Mouse (Mus musculus) hindbrain, embryonic 11.5 days (tissue): ENCODE measurements at regions not wholly inside any gene's neighbourhood (a gene's known extent, or its start where the extent isn't known, plus 50 kb on each side); places are given as distances from the start of the nearest gene placed in this dataset.
A peak's percentile ranks its signal among the peaks of the same experiment; 100 is the strongest.

Experiments used
- ATAC-seq: fragments of 200-750 bp; cut with Nextera tagmentation; 2 replicates; pipeline ENCODE4 v1.8.0; 2017; ENCODE audit warnings: mild to moderate bottlenecking, moderate TSS enrichment, moderate library complexity; ENCODE audit not compliant: low FRiP score
- DNase-seq: peaks from one replicate; pipeline ENCODE4 v3.0.0-alpha.2; 2015; ENCODE audit warnings: low spot score
- H3K27ac ChIP-seq: fragments of 300-500 bp; sonication (generic); 2 replicates; pipeline ENCODE4 v1.5.1; 2014; ENCODE audit warnings: mild to moderate bottlenecking, low read depth, low read length
- H3K27me3 ChIP-seq: fragments of 300-500 bp; sonication (generic); 2 replicates; pipeline ENCODE4 v1.6.1; 2014; ENCODE audit warnings: mild to moderate bottlenecking, low read length, moderate library complexity, mixed read lengths; ENCODE audit not compliant: control insufficient read depth, insufficient read depth
- H3K36me3 ChIP-seq: fragments of 300-500 bp; sonication (generic); 2 replicates; pipeline ENCODE4 v1.6.1; 2014; ENCODE audit warnings: mild to moderate bottlenecking, low read length, moderate library complexity, mixed read lengths; ENCODE audit not compliant: control insufficient read depth, insufficient read depth
- H3K4me1 ChIP-seq: fragments of 300-500 bp; sonication (generic); replicated peaks from 2 replicates; pipeline ENCODE4 v1.6.1; 2014; ENCODE audit warnings: low read length, mixed read lengths; ENCODE audit not compliant: control insufficient read depth, insufficient read depth
- H3K4me2 ChIP-seq: fragments of 300-500 bp; sonication (generic); replicated peaks from 2 replicates; pipeline ENCODE4 v1.6.1; 2014; ENCODE audit warnings: mild to moderate bottlenecking, low read depth, low read length
- H3K4me3 ChIP-seq: fragments of 300-500 bp; sonication (generic); 2 replicates; pipeline ENCODE4 v1.5.1; 2014; ENCODE audit warnings: low read depth, low read length
- H3K9ac ChIP-seq: fragments of 300-500 bp; sonication (generic); 2 replicates; pipeline ENCODE4 v1.6.1; 2014; ENCODE audit warnings: low read depth, low read length
- H3K9me3 ChIP-seq: fragments of 300-500 bp; sonication (generic); 2 replicates; pipeline ENCODE4 v1.6.1; 2016; ENCODE audit warnings: low read length; ENCODE audit not compliant: control insufficient read depth
- WGBS: fragments of 180-500 bp; shearing (Covaris S2); extraction: QIAGEN DNeasy Blood & Tissue Kit; methylation state at CpG from one replicate; pipeline ENCODE4 v1.1.7; 2014; 5-methylcytosine and 5-hydroxymethylcytosine counted together

GRCm38 (mm10) chr6:16702706-16703411 is 195.4 kb downstream of the Tfec start:
- ATAC-seq, result no peak
- no peak overlapping the region for H3K9ac ChIP-seq
- H3K4me2 ChIP-seq, result no peak overlapping the region
- no peaks in the 10 kb centered on the region for H3K36me3 ChIP-seq
- no peaks in the 10 kb centered on the region for H3K27me3 ChIP-seq
- no peak overlapping the region for H3K4me3 ChIP-seq
- no peak overlapping the region for H3K27ac ChIP-seq
- no peak for DNase-seq
- H3K9me3 ChIP-seq, result no peaks in the 10 kb centered on the region
- no peaks in the 10 kb centered on the region for H3K4me1 ChIP-seq
- WGBS, result 75% methylated on average over 7 of the region's 7 CpGs

GRCm38 (mm10) chr6:16697285-16697684 is 201.0 kb downstream of the Tfec start:
- Histone ChIP-seq H3K27ac (no peak overlapping the region), H3K4me3 (no peak overlapping the region), H3K9me3 (no peaks in the 10 kb centered on the region), H3K4me1 (no peaks in the 10 kb centered on the region), H3K27me3 (no peaks in the 10 kb centered on the region), H3K36me3 (no peaks in the 10 kb centered on the region), H3K9ac (no peak overlapping the region), H3K4me2 (no peak overlapping the region)
- WGBS, result 66% methylated on average over 4 of the region's 4 CpGs
- ATAC-seq (no peak), DNase-seq (no peak)

- no peak overlapping the region for H3K4me2 ChIP-seq
- no peaks in the 10 kb centered on the region for H3K27me3 ChIP-seq
- 0% methylated on average over 2 of the region's 2 CpGs for WGBS
- H3K9ac ChIP-seq, result no peak overlapping the region
- no peaks in the 10 kb centered on the region for H3K4me1 ChIP-seq
- H3K9me3 ChIP-seq, result no peaks in the 10 kb centered on the region
- no peak overlapping the region for H3K27ac ChIP-seq
- H3K36me3 ChIP-seq, result no peaks in the 10 kb centered on the region
- ATAC-seq (peak; percentile 92), DNase-seq (peak; percentile 54)
- H3K4me3 ChIP-seq, result no peak overlapping the region
These were observed 230.2 kb downstream of the Tfec start for GRCm38 (mm10) chr6:16668004-16668403.

GRCm38 (mm10) chr6:16667241-16667640 is 231.0 kb downstream of the Tfec start:
- Histone ChIP-seq H3K27me3 (no peaks in the 10 kb centered on the region), H3K4me1 (no peaks in the 10 kb centered on the region), H3K4me3 (no peak overlapping the region), H3K27ac (no peak overlapping the region), H3K9me3 (no peaks in the 10 kb centered on the region), H3K36me3 (no peaks in the 10 kb centered on the region), H3K4me2 (no peak overlapping the region), H3K9ac (no peak overlapping the region)
- 24% methylated on average over 6 of the region's 6 CpGs for WGBS
- peak; percentile 25 for DNase-seq
- ATAC-seq, result peak; percentile 70

GRCm38 (mm10) chr6:16646269-16646668 is 252.0 kb downstream of the Tfec start:
- DNase-seq (no peak), ATAC-seq (no peak)
- Histone ChIP-seq H3K4me1 (no peaks in the 10 kb centered on the region), H3K36me3 (no peaks in the 10 kb centered on the region), H3K27ac (no peak overlapping the region), H3K9ac (no peak overlapping the region), H3K4me2 (no peak overlapping the region), H3K27me3 (no peaks in the 10 kb centered on the region), H3K4me3 (no peak overlapping the region), H3K9me3 (no peaks in the 10 kb centered on the region)
- WGBS, result 79% methylated on average over 1 of the region's 1 CpGs

GRCm38 (mm10) chr6:16643519-16643918 is 254.7 kb downstream of the Tfec start:
- no peak overlapping the region for H3K9ac ChIP-seq
- H3K27ac ChIP-seq, result no peak overlapping the region
- no peaks in the 10 kb centered on the region for H3K9me3 ChIP-seq
- H3K27me3 ChIP-seq, result no peaks in the 10 kb centered on the region
- H3K4me2 ChIP-seq, result no peak overlapping the region
- ATAC-seq (no peak), DNase-seq (no peak)
- no peaks in the 10 kb centered on the region for H3K4me1 ChIP-seq
- no peaks in the 10 kb centered on the region for H3K36me3 ChIP-seq
- no peak overlapping the region for H3K4me3 ChIP-seq

GRCm38 (mm10) chr6:16636736-16637304 is 261.4 kb downstream of the Tfec start:
- Histone ChIP-seq H3K9me3 (no peaks in the 10 kb centered on the region), H3K27ac (no peak overlapping the region), H3K4me2 (no peak overlapping the region), H3K27me3 (no peaks in the 10 kb centered on the region), H3K4me1 (no peaks in the 10 kb centered on the region), H3K36me3 (no peaks in the 10 kb centered on the region), H3K9ac (no peak overlapping the region), H3K4me3 (no peak overlapping the region)
- DNase-seq, result no peak
- 91% methylated on average over 13 of the region's 13 CpGs for WGBS
- ATAC-seq, result no peak

GRCm38 (mm10) chr6:16636108-16636507 is 262.1 kb downstream of the Tfec start:
- H3K9ac ChIP-seq, result no peak overlapping the region
- WGBS, result 26% methylated on average over 2 of the region's 2 CpGs
- no peak overlapping the region for H3K27ac ChIP-seq
- DNase-seq (peak; percentile 36), ATAC-seq (peak; percentile 86)
- H3K27me3 ChIP-seq, result no peaks in the 10 kb centered on the region
- H3K36me3 ChIP-seq, result no peaks in the 10 kb centered on the region
- H3K4me1 ChIP-seq, result no peaks in the 10 kb centered on the region
- no peaks in the 10 kb centered on the region for H3K9me3 ChIP-seq
- H3K4me2 ChIP-seq, result no peak overlapping the region
- no peak overlapping the region for H3K4me3 ChIP-seq

GRCm38 (mm10) chr6:16607393-16608023 is 290.7 kb downstream of the Tfec start:
- no peak overlapping the region for H3K9ac ChIP-seq
- ATAC-seq (peak; percentile 94), DNase-seq (peak; percentile 34)
- no peak overlapping the region for H3K4me3 ChIP-seq
- H3K27me3 ChIP-seq, result no peaks in the 10 kb centered on the region
- H3K4me2 ChIP-seq, result no peak overlapping the region; the same call in 1 of the 2 replicates
- no peaks in the 10 kb centered on the region for H3K36me3 ChIP-seq
- H3K27ac ChIP-seq, result no peak overlapping the region
- no peaks in the 10 kb centered on the region for H3K4me1 ChIP-seq
- no peaks in the 10 kb centered on the region for H3K9me3 ChIP-seq
- 36% methylated on average over 9 of the region's 9 CpGs for WGBS
